ENCODE assay signal across 1 mouse cellular context in genomic region chr5:138163610-138164009, GRCm38 (mm10).
TF ChIP-seq lines count a peak whose summit lies in the region.

No protein-coding gene starts in this region.

TF ChIP-seq in CH12.LX, 34 proteins besides CTCF, POLR2A, EP300 and RAD21:
- TF ChIP-seq MAFK (IDR thresholded peaks at IDR 0.05; ENCODE audit: insufficient replicate concordance, low read length), result no peak
- TF ChIP-seq SIN3A (IDR thresholded peaks at IDR 0.05; ENCODE audit: low read length), result no peak
- no peak for TF ChIP-seq JUN (IDR thresholded peaks at IDR 0.05; ENCODE audit: insufficient read depth, low read depth, low read length)
- no peak for TF ChIP-seq JUND (conservative IDR thresholded peaks at IDR 0.05; ENCODE audit: low read depth, low read length)
- peak; percentile 20 for TF ChIP-seq ZMIZ1 (IDR thresholded peaks at IDR 0.05; ENCODE audit: low read depth, low read length)
- no peak for TF ChIP-seq E2F4 (IDR thresholded peaks at IDR 0.05; ENCODE audit: insufficient replicate concordance, low read depth, low read length)
- no peak for TF ChIP-seq MAX (IDR thresholded peaks at IDR 0.05; ENCODE audit: low read length)
- TF ChIP-seq BHLHE40 (IDR thresholded peaks at IDR 0.05; ENCODE audit: low read depth, low read length), result no peak
- TF ChIP-seq RCOR1 (conservative IDR thresholded peaks at IDR 0.05; ENCODE audit: low read depth, low read length), result no peak
- TF ChIP-seq TCF12 (IDR thresholded peaks at IDR 0.05; ENCODE audit: low read depth, low read length), result no peak
- peak; percentile 56; the same call in 1 of the 2 replicates for TF ChIP-seq POLR2AphosphoS2 (IDR thresholded peaks at IDR 0.05; ENCODE audit: low read depth, low read length)
- TF ChIP-seq MAZ (IDR thresholded peaks at IDR 0.05; ENCODE audit: low read depth, low read length), result no peak
